Mouse (Mus musculus) spleen, postnatal 10 days (tissue): ENCODE measurements around the gene Lonp1.
"Not testable (repeated sequence)": the region's sequence is repeated elsewhere in the genome, so short reads cannot be mapped to it uniquely, and the experiment has no call there.

Source experiments
- DNase-seq, 2 experiments: peaks; one replicate each; pipeline ENCODE4 v3.0.0; 2021 to 2022; ENCODE audit warnings: low spot score in 2 of 2

Gene Lonp1

GRCm38 (mm10) chr17:56625495-56625894, 1.2 kb downstream of the Lonp1 start:
- no peak for DNase-seq

GRCm38 (mm10) chr17:56617628-56618027, 9.1 kb downstream of the Lonp1 start:
- DNase-seq = no peak

DNA sequence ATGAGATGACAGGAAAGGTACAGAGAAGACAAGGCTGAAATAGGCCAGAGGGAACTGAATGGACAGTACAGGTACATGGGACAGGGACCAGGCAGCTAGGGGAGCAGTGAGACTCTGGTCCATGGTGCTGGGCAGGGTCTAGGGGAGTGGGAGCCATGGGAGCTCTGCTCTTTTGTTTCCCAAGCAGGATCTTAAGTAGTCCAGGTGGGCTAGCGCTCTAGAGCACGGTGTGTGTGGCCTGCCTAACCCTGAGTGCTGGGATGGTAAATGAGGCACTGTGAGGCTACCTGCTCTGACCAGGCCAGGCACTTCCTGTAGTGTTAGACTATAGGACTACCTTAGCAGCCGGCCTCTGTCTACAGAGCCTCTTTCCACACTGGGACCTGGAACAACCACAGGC, 10.0 kb downstream of the Lonp1 start:
- DNase-seq = no peak

GRCm38 (mm10) chr17:56615792-56616191, 10.9 kb downstream of the Lonp1 start:
- no peak for DNase-seq

GRCm38 (mm10) chr17:56615136-56615784, 11.4 kb downstream of the Lonp1 start:
- DNase-seq = no peak

DNA sequence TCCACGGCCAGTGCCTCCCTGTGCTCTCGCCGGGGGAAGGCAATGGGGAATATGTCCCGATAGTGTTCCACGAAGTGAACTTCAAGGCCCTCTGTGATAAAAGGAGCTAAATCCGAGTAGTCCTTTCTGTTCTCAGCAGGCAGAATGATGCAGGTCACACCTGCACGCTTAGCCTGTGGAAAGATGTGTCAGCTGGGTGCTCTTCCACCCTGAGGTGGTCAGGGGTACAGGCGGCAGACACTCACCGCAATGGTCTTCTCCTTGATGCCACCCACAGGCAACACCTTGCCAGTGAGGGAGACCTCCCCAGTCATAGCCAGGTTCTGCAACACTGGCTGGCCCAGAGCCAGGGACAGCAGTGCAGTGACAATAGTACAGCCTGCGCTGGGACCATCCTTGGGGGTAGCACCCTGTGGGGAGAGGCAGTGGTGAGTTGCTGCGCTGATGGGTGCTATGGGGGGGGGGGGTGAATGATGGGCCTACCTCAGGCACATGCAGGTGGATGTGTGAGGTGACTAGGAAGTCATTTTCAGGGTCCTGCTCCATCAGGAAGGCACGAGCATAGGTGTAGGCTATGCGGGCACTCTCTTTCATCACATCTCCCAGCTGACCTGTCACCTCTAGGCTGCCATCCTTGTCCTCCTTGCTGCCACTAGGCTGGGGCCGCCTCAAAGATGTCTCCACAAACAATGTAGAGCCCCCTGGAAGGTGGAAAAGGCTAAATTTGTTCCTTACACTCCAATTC, 12.1 kb downstream of the Lonp1 start:
- peak in 1 of 2 experiments; percentile 30 for DNase-seq

DNA sequence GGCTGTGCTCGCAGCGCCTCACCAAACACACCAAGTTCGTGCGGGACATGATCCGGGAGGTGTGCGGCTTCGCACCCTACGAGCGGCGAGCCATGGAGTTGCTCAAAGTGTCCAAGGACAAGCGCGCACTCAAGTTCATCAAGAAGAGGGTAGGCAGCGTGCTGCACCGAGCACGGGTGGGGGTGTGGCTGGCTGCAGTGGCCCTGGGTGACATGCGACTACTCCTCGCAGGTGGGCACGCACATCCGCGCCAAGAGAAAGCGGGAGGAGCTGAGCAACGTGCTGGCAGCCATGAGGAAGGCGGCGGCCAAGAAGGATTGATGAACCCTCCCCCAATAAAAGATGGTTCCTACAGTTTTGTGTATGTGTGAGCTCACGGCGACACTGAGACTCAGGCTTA, 12.8 kb downstream of the Lonp1 start:
- DNase-seq = peak; percentile 32 to 58

DNA sequence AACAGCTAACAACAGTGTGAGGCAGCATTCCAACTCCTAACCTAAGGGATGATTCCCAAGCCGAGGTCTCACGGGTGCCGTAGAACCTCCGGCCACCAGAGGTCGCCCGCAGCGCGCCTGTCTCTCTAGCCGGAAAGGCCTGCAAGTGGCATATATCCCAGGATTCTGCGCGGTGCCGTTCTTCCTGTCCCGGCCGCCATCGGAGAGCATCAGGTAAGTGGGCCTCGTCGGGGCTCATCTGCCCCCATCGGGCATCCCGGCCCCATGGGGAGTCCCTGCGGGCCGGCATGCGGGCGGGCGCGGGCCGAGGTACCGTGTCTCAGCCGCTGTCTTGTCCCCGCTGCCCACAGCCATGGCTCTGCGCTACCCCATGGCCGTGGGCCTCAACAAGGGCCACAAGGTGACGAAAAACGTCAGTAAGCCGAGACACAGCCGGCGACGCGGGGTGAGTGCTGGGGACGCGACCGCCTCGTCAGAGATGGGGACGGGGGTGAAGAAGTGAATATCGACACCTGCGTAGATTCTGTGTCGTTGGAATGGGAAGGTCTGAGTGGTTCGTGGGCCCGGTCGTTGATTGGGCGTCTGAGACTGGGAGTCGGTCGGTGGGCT, 13.3 kb downstream of the Lonp1 start, which contains the start of gene Rpl36:
Gene Rpl36 (plus strand): TSS at position 181 of the 609 bp plus-strand sequence.
- DNase-seq = peak; percentile 96 to 97

- not testable (repeated sequence) for DNase-seq
These were observed 14.1 kb downstream of the Lonp1 start for GRCm38 (mm10) chr17:56612565-56612939.

DNA sequence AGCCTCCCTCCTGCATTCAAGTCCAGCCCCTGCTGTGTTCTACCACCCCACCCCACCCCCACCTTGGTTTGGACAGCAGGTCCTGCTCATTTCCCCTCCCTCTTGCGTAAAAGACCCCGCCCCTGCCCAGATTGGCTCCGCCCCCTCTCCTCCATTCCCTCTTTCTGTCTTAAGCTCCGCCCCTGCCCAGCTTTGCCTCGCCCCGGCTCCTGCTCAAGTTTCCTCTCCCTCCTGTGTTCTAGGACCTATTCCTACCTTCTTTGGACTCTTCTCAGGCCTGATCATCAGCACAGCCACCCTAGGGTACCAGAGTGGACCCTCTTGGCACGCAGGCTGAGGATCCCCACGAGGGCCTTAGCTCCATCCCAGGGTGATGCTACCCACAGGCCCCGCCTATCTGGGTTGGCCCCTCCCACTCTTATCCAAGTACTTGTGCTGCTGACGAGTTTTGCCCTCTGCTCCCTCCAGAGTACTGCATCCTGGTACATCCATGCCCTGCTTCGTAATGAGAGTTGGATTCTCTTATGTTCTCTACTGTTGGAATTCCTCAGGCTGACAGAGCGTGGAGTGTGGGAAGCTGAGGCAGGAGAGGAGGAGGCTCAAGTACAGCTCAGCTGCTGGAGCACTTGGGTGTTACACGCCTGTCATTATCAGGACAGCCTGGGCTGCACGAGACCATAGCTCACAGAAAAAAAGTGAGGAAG, 14.7 kb downstream of the Lonp1 start:
- peak; percentile 51 to 75 for DNase-seq

GRCm38 (mm10) chr17:56611323-56611722, 15.4 kb downstream of the Lonp1 start:
- DNase-seq = no peak

DNA sequence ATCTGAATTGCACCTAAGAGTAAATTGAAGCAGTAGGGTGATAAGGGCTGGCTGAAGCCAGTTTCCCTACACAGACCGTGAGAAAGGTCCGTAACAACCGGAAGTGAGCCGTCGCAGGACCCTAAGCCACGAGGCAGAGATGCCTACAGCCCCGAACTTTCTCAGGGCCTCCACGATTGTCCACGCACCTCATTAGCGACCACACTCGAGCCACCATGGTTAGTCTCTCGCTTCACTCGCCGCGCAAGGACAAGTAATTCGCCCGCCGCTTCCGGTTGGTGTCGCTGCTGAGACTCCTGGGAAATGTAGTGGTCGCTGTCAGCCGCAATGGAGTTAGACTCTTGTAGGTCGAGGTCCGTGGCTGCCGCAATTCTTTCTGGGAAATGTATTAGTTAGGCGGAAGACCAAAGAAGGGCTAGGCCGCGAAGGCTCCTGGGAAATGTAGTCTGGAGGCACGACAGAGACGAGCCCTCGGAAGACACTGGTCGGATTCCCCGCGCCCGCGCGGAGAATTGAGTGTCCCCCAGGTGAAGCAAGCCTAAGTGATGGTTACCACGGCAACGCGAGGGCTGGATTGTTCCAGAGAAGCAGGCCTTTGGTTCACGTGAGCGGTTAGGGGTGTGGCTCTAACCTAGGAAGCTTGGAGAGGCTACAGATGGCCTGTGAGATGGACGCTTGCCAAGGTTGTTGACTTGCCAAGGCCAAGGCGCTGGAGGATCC, 17.1 kb downstream of the Lonp1 start, which contains the start of gene 2410015M20Rik:
Gene 2410015M20Rik (minus strand): TSS at position 320 of the 720 bp plus-strand sequence.
- peak; percentile 90 to 96 for DNase-seq

DNA sequence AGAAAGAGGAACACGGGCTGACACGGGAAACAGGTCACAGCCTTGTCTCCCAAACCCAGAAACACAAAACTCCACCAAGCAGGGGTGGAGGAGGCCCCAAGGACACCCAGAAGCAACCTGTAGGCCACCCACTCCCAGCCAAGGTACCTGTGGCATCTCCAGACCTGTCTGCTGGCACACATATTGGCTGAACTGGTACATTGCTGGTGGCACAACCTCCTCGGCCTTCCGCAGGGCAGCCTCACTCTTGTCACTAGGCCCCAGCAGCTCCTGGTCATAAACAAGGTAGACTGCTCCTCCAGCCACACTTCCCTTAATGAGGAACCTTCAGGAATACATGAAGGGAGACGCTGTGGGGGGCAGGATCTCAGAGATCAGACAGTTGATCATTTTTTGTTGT, 18.0 kb downstream of the Lonp1 start:
- peak in 1 of 2 experiments; percentile 34 for DNase-seq

GRCm38 (mm10) chr17:56607521-56608062, 19.1 kb downstream of the Lonp1 start:
- no peak for DNase-seq

DNA sequence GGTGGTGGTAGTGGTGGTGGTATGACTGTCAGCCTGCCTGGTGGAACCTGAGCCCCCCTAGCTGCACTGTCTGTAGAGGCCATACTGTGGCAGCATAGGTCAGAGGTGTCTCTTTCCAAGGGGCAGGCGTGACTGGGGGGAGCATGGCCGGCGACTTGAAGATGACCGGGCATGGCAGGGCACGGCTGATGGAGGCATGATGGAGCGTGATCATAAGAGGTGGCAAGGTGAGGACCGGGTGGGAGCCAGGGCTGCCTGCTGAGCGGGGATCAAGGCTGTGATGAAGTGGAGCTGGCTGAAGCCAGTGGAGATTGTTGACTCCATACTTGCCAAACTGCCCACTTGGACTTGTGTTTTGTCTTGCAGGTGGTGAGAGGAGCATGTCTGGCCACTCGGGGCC, 21.3 kb downstream of the Lonp1 start:
- DNase-seq = no peak

DNA sequence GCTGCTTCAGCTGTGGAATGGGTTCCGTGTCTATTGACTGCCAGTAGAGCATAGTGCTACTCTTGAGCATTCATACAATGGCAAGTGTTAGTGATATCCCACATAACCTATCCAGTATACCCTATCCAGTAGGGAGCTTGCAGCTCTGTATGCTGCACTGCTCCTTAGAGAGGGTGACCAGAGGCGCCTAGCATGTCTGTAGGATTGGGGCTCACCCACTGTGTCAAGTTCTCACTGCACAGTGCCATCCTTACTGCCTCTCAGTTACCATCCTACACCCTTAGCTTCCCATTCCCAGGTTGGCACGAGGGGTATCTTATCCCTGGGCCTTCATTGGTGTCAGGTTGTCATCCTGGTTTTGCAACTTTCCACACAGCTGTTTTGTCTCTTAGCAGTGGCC, 22.3 kb downstream of the Lonp1 start:
- no peak for DNase-seq

GRCm38 (mm10) chr17:56604070-56604380, 22.7 kb downstream of the Lonp1 start:
- DNase-seq = no peak

DNA sequence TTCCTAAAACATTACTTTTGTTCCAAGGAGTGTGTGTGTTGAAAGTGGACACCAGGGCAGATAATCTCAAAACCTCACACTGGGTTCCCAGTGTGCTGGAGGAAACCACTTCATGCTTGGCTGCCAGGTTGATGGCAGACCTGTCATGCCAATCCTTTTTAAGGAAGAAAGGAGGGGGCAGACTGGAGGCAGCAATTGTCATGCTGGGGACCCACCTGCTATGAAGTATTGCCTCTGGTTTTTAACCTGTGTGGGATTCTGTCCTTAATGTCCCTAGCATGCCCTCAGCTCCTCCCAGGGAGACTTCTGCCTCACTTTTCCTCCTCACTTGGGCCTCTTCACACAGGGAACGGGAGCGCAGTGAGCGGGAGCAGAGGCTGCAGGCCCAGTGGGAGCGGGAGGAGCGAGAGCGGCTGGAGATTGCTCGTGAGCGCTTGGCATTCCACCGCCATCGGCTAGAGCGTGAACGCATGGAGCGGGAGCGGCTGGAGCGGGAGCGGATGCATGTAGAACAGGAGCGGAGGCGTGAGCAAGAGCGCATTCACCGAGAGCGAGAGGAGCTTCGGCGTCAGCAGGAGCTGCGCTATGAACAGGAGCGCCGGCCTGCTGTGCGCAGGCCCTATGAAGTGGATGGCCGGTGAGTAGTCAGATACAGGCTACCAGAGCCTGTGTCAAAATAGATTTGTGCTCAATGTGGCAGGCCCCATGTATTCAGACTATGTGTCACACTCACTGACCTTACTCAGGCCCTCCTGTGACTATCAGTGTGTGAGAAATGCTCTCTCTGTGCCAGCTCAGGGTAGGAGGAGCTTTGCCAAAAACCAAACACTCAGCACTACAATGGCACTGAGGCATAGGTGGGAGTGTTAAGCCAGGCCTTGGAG, 23.3 kb downstream of the Lonp1 start:
- no peak for DNase-seq

GRCm38 (mm10) chr17:56593527-56594271, 33.0 kb downstream of the Lonp1 start:
- DNase-seq = no peak

- DNase-seq = no peak
These were observed 34.1 kb downstream of the Lonp1 start for GRCm38 (mm10) chr17:56592553-56592952.
